Mouse (Mus musculus) lung, postnatal 36 days (tissue): ENCODE measurements around the gene Mrtfa.

Experiments used
- DNase-seq: peaks from one replicate; pipeline ENCODE4 v3.0.0; 2022; ENCODE audit warnings: mixed read lengths

Mrtfa gene

DNA sequence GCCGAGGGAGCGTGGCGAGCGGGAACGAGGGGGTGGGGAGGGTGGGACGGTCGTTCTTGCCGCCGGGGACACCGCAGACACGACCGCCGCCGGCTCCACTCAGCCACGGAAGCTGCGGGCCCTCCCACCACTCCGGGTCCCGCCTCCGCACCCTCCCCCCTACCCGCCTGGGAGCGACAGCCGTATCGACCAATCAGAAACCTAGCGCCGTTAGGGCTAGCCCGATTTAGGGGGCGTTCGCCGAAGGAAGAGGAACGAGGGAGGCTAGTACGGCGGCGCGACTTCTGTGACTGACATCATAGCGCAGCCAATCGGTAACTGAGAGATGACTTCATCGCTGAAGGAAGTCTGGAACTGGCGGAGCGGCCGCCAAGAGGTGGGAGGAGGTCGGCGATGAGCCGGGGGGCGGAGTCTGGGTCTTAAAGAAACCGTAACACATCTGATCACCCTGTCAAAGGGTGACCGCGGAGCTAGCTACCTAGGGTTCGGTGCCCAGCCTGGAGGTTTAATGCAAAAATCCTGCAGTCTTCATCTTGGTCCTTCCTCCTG is at the start of gene Mrtfa:
Mrtfa (minus strand) TSS at position 128 of the 549 bp plus-strand sequence.
- peak; percentile 100 for DNase-seq

DNA sequence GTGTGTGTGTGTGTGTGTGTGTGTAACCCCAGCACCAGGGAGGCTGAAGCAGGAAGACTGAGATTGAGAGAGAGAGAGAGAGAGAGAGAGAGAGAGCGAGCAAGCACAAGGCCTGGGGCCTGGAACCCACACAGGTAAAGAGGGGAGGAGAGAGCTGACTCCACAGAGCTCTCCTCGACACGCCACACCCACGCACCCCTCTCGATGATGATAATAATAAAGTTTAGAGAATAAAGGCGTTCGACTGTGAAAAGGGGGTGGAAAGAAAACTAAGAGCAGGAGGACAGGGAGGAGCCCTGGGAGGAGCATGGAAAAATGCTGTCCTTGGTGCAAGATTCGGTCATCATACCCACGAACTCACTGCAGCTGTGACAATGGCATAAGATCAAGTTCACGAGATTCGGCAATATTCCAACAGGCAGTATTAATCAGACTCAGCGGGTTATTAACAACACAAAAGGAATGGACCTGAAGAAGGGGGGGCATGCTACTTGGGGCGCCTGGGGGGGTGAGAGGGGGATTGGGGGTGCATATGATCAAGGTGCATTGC is 49.3 kb upstream of the Mrtfa start:
- DNase-seq = peak; percentile 43

DNA sequence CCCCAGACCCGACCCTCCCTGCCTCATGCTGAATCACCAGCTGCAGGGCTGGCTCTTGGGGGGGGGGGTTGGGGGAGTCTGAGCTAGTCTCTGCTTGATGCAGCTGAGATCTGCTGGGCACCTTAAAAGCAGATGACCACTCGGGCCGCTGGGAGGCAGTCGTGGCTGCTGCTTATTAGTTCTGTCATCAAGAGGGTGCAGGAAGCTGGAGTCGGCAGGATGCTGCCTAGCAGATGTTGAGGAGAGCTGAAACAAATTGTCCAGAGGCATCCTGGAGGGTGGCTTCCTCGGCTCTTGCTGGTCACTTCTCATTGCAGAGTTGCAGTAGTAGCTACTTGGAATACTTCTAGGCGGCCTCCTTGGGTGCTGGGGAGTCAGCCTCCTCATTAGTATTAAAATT is 48.7 kb upstream of the Mrtfa start:
- DNase-seq = peak; percentile 82

DNA sequence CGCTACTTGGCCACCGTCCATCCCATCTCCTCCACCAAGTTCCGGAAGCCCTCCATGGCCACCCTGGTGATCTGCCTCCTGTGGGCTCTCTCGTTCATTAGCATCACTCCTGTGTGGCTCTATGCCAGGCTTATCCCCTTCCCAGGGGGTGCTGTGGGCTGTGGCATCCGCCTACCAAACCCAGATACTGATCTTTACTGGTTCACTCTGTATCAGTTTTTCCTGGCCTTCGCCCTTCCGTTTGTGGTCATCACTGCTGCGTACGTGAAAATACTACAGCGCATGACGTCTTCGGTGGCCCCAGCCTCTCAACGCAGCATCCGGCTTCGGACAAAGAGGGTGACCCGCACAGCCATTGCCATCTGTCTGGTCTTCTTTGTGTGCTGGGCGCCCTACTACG is 46.9 kb upstream of the Mrtfa start:
- DNase-seq = no peak

DNA sequence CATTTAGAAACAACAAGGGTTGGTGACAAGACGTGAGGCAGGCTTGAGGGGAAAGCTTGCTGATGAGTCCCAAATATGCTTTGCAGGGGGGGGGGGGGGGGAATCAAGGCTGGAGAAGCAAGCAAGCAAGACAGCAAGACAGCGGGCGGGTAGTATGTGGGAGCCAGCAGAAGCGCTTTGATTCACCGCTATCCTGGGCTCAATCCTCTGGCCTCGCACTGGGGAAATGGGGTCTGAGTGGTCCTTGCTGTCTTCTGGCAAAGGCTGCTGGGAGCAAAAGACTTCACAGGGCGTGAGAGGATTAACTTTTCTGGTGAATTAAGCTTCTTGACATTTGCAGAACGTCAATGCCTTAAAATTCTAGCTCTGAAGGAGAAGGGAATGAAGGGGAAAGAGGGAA is 45.5 kb upstream of the Mrtfa start:
- no peak for DNase-seq

DNA sequence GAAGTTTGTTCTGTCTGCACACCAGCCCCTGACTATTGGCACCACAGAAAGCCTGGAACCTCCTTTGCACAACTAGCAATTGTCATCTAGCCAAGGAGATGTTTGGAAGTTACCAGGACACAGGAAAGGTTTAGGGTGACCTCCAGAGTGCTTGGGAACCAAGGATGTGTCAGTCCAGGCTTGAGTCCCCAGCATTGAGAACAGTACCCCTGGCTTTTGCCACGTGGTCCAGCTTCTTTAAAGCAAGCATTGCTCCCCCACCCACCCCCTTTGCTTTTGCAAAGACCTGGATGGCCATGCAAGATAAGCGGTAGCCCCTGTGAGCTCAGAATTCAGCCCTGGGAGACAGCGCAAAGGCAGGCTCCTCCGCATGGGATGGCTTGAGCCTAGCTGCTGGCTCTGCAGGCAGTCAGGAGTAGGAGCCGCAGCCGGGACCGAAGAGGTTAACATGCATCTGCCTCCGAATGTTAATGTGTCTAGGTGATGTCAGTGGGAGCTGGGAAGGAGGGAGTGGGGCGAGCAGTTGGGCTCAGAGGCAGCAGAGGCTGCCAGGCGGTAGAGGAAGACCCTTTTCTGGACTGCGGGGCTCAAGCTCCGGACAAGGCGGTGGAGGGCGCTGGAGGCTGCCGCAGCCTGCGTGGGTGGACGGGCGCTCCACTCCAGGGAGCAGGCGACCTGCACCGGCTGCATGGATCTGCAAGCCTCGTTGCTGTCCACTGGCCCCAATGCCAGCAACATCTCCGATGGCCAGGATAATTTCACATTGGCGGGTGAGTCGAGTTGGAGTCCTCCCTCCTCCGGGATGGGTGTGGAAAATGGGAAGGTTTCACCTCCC is 44.7 kb upstream of the Mrtfa start, which contains the start of gene Mchr1:
Mchr1 (plus strand) TSS at position 414 of the 835 bp plus-strand sequence.
- peak; percentile 43 for DNase-seq

DNA sequence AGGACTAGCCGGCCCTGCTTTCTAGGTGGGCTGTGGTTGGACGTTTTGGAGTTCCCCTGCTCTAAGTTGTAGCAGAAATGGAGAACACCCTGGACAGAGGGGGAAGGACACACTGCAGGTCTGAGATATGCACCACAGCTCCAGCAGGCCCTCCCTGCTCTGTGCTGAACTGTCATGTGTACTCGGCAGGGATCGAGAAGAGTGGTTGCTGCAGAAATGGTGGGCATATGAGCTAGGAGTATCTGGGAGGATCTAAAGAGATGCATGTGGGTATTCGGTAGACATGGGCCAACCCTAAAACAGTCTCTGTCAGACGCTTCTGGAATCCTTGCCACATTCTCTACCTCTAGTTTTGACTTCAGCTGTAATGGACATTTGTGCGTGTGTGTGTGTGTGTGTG is 40.8 kb upstream of the Mrtfa start:
- DNase-seq = no peak

DNA sequence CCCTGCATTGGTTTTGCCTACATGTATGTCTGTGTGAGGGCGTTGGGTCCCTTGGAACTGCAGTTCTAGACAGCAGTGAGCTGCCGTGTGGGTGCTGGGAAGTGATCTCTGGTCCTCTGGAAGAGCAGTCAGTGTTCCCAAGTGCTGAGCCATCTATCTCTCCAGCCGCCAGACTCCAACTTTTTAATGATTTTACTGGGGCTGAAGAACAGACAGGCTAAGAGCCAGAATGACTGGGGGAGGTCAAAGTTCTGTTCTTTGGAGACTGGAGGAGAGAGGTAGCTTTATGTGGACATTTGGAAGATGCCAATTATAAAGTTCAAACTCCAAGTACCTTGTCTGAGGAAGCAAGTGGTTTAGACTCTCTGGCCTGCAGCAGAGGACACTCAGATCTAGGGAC is 39.2 kb upstream of the Mrtfa start:
- no peak for DNase-seq

DNA sequence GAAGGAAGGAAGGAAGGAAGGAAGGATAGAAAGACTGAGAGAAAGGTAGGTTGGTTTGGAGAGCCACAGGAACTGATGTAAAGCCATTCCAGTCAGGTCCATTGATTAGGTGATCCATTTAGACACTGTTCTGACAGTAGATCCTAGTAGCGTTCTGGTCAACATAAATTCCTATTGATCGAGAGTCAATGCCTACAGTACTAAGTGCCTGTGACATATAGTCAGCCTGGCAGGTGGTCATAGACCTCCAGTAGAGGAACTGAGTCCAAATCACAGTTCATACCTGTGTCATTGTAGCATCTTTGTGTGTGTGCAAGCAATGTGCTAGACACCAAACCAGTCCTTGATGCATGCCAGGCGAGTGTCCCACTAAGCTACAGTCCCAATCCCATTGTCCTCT is 37.7 kb upstream of the Mrtfa start:
- no peak for DNase-seq

DNA sequence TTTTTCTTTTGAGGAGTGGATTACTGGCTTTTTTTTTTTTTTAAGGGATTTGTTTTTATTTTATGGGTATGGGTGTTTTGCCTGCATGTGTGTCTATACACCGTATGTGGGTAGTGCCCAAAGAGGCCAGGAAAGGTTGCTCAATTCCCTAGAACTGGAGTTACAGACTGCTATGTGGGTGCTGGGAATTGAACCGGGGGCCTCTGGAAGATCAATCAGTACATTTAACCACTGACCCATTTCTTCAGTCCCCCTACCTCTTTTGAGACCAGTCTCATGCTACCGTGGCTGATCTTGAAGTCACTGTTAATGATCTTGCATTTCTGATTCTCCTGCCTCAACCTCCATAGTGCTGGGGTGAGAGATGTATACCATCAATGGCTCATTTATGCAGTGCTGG is 36.7 kb upstream of the Mrtfa start:
- DNase-seq = no peak

DNA sequence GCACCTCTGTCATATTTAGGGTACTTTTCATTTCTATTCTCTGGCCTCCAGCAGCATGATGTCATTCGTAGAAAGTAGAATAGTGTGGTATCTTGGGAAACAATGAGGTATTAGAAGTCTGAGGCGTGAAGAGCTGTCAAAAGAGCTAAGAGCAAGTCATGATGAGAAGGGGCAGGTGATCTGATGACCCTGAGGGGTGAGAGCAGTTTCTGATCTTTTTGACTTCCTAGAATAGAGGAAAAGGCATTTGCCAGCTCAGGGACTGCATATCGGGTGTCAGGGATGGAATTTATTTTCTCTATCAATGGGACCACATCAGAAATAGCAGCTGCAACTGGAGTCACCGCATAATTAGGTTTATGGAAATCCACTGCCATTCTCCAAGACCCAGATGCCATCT is 36.2 kb upstream of the Mrtfa start:
- no peak for DNase-seq

DNA sequence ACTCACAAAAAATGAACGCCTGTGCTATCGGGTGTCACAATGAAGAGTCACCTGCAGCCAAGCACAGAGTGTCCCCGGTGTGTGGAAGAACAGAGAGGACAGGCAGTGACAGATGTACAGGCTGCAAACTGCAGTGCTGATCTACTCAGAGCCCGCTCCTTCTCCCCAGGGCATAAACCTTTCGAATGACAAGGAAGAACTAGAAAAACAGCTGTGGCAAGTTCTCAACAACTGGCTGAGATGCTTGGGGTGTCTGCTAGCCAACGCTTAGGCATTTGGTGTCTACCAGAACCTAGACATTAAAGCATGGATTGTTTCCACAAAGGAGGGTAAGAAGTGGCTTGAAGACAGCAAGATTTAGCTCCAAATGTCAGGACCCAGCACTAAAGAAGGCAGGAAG is 35.2 kb upstream of the Mrtfa start:
- DNase-seq = no peak

DNA sequence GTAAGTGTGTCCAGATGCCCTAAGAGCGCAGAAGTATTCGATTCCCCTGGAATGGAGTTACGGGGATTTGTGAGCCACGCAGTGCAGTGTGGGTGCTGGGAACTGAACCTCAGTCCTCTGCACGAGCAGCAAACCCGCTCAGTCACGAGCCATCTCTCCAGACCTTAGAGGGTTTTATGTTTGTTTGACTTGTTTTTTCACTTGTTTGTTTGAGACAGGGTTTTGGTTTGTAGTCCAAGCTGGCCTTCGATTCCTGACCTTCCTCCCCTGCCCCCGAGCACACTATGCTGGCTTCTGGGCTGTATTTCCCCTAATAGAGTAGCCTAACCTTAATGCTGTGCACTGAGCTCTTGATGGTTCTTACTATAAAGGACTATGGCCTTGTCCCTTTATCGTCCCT is 34.5 kb upstream of the Mrtfa start:
- DNase-seq = no peak

DNA sequence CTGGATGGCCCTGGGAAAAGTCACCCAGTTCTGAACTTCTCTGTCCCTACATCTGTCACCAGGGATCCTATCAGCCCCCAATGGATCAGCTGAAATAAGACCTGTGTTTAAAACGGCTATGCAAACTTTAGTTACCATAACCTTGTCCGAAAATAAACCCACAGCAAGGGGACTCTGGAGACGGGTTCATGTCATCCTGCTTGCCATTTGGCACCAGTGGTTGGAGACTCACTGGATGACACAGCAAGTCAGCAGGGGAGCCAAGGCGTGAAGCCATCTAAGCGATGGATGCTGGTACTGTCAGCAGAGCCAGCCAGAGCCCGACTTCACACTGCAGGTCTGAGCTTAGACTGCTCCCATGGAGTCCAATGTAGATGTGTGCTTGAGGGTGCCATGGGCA is 30.9 kb upstream of the Mrtfa start:
- DNase-seq = no peak

DNA sequence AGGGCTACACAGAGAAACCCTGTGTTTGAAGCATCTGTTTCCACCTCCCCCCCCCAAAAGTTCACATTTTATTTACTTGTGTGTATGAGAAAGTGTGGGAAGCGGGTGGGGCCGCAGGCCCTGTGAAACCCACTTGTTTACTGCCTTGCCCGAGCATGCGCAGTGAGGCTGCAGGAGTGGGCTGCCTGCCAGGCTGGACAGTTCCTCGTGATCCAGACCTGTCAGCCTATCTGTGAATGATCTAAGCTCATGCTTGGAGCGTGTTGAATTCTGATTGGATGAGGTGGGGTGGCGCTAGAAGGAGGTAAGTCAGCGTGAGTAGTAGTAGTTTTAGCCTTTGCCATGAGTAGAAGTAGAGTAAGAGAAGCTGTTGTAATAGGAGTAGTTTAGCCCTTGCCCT is 29.5 kb upstream of the Mrtfa start:
- peak; percentile 18 for DNase-seq

DNA sequence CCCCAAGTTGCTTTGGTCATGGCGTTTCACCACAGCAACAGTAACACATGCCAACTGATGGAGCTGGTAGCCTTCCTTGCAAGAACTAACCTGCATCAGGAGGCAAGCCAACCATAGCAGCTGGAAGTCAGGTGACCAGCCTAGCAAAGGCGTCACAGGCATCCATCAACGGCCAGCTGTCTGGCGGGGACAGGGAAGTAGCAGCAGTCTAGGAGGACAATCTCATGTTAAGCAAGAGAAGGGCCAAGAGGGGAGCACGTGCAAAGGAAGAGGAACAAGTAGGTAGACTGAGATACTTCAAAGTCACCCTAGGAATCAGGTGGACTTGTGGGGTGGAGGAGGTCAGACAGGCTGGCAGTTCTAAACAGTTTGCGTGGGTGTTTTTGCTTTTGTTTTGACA is 28.5 kb upstream of the Mrtfa start:
- no peak for DNase-seq

DNA sequence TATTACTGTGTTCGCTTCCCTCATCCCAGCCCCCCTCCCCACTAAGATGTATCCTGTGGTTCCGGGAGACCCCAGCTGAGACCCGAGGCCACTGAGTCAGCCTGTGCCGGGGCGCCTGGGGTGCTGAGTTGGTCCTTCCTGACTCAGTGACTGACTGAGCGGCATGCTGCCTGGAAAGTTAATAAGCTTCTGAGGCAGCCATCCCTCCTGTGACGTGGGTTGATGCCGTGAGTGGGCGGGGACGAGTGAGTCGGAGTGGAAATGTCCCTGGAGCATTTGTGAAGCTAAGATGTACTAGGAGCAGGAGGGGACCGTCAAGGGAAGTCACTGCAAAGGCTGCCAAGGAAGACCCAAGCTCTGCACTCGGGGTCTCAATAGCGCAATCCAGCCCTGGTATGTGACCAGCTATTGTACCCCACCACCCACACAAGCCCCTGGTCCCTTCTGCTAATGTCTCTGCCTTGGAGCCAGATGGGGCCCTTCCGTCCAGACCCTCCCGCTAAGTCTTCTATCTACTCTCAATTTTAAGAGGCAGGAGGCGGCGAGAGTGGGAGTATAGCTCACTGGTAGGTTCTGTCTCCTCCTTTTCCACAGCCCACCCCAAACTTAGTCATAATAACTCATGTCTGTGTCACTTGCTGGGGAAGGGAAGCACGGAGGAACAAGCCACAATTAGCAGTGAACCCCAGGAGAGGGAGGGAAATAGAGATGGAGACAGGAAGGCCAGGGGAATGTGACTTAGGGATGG is 26.5 kb upstream of the Mrtfa start:
- no peak for DNase-seq

DNA sequence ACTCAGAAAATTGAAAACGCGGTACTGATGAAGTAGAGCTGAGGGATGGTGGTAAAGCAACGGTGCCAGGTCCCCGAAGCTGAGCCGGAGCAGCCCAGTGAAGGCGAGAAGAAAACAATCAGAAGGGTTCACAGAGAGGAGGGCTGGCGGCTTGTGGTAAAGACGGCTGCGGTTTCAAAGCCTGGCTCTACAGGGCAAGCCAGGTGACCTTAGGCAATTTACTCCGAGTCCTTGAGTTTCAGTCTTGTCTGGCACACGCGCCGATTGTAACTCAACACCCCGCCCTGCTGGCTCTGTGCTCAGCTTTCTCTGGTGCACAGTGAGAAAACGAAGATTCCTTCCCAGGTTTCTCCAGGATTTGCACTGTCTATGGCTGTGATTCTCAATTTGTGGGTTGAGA is 22.4 kb upstream of the Mrtfa start:
- peak; percentile 62 for DNase-seq

DNA sequence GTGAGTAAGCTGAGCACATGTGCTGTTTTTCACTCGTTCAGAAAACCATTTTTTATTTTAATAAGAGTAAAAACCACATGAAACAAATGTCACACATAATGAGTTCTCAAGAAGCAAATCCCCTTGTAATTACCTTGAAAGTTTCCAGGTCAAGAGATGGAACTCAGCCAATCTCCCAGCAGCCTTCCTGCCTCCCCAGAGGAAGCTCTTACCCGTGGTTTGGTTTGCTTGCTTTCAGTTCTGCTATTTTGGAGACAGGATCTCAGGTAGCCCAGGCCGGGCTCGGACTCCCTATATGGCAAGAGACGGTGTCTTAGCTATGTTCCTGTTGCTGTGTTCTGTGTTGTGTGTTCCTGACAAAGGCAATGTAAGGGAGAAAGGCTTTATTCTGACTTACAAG is 19.9 kb upstream of the Mrtfa start:
- peak; percentile 27 for DNase-seq

DNA sequence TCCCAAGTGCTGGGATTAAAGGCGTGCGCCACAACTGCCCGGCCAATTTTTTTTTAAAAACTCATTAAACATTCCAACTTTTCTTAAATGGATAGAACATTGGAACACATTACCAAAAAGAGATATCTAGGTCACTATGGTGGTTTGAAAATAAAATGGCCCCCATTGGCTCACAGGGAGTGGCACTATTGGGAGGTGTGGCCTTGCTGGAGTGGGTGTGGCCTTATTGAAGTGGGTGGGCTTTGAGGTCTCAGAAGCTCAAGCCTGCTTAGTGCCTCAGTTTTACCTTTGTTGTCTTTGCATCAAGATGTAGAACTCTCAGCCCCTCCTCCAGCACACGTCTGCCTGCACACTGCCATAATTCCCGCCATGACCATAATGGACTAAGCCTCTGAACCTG is 11.9 kb upstream of the Mrtfa start:
- DNase-seq = no peak

DNA sequence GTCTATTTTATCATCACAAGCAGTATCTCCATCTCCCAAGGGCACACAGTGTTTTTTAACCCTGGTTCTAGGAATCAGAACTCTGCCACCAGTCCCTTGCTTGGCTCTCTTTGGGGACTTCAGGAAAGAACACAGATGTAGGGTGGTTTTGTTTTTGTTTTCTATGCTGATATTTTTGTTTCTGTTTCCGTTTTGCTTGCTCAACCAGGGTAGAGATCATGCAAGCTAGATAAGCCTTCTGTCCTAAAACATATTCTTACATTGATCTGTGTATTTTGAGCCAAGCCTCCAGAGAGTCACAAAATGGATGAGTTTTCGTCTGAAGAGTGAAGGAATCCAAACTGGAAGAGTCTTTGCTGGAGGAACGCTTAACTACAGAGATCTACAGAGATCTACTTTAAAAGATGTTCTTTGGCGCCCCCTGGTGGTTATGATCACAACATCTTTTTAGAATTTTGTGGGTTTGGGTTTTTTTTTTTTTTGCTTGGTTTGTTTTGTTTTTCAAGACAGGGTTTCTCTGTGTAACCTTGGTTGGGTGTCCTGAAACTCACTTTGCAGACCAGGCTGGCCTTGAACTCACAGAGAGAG is 8.9 kb upstream of the Mrtfa start:
- peak; percentile 90 for DNase-seq

DNA sequence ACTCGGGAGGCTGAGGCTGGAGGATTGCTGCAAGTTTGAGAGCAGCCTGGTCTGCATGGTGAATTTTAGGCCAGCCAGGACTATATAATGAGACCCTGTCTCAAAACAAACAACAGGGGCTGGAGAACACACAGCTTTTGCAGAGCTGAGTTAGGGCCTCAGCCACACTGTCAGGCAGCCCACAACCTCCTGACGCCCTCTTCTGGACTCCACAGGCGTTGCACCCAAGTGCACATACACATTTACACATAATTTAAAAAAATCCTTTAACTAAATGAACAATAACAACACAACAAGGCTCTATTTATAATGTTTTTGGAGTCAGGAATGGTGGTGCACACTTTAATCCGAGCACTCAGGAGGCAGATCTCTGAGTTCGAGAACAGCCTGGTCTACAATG is 7.9 kb upstream of the Mrtfa start:
- DNase-seq = no peak

DNA sequence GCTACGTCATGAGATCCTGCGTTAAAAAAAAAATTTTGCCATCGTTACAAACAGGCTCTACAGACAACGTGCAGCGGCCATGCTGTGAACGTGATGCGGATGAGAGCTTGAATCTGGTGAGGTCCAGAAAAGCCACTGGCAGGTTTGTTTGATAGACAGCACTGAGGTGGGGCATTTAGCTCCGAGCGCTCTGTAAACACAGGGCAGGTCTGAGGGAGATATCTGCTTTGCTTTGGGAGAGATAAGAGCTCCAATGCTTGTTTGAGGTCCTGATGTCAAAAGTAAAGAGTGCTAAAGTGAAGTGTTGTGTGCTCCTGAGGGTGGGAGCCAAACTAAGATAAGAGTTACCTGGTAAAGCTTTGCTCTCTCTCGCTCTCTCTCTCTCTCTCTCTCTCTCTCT is 6.6 kb upstream of the Mrtfa start:
- no peak for DNase-seq
